Comparison of ENCODE assay signal across 7 mouse cellular contexts in the genomic region with DNA sequence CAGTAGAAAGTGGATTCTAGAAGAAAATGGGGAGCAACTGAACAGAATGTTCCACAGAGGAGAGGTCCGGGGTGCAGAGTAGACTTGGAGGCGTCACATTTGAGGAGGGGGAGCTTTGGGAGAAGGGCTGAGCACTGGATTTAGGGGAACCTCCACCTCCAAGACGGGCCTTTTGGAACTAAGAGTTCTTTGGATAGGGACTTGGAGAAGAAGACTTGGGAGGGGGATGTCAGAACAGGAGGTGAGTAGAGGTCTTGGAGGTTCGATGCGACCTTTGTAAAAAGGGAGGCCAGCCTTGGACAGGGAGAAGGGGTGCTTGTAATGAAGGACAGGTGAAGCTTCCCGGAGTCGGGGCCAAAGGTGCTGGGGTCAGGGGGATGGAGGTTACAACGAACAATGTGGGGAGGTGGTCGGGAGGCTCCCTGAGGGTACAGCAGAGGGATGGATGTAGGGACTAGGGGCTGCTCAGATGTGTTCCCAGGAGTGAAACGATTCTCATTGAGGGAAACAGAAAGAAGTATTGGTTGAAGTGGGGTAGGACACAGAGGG. TPM values are rescaled to one million over a fixed set of nuclear protein-coding genes. Genes with fewer than 3 reads are reported as not detected.
A peak's percentile ranks its signal among the peaks of the same experiment; 100 is the strongest.
DNase-seq lines count a peak whose midpoint lies in the region; ATAC-seq and TF ChIP-seq lines count a peak whose summit lies in the region.

No protein-coding gene starts in this region.

- DNase-seq in lung, embryonic 14.5 days: no peak
- DNase-seq in lung, adult 18-20 months: no peak
- no peak for DNase-seq in forebrain, embryonic 10.5 days (ENCODE audit: extremely low spot score, low spot score)
- DNase-seq in urinary bladder, postnatal 14 days (ENCODE audit: low spot score): no peak
- DNase-seq in thymus, postnatal 36 days: no peak

- no peak for TF ChIP-seq CTCF in lung, embryonic 14.5 days (IDR thresholded peaks at IDR 0.05; ENCODE audit: low read depth)

- ATAC-seq in lung, embryonic 14.5 days (ENCODE audit: insufficient read depth): no peak
- no peak for ATAC-seq in intestine, embryonic 16.5 days
- ATAC-seq in neural tube, embryonic 15.5 days (ENCODE audit: low FRiP score): no peak

- H3K27ac ChIP-seq in lung, embryonic 14.5 days (ENCODE audit: low read depth): no peak overlapping the region; the same call in 1 of the 2 replicates
- peak overlapping the region; percentile 87 for H3K27ac ChIP-seq in forebrain, embryonic 10.5 days
- H3K27ac ChIP-seq in intestine, embryonic 16.5 days (ENCODE audit: low read length): 0 out of 2 replicates have a peak overlapping the region, but pooled peaks have one; percentile 35
- H3K27ac ChIP-seq in neural tube, embryonic 15.5 days (replicated peaks): peak overlapping the region; percentile 71; the same call in 1 of the 2 replicates

- H3K4me3 ChIP-seq in lung, embryonic 14.5 days (ENCODE audit: low read depth, low read length): peak overlapping the region; percentile 82
- H3K4me3 ChIP-seq in forebrain, embryonic 10.5 days: peak overlapping the region; percentile 89
- peak overlapping the region; percentile 84 for H3K4me3 ChIP-seq in intestine, embryonic 16.5 days (ENCODE audit: low read length)
- peak overlapping the region; percentile 92 for H3K4me3 ChIP-seq in neural tube, embryonic 15.5 days (replicated peaks)

- peaks cover 5% of the 10 kb centered on the region for H3K4me1 ChIP-seq in lung, embryonic 14.5 days (ENCODE audit: insufficient read depth)
- H3K4me1 ChIP-seq in forebrain, embryonic 10.5 days: peaks cover 20% of the 10 kb centered on the region
- H3K4me1 ChIP-seq in intestine, embryonic 16.5 days (ENCODE audit: control insufficient read depth, insufficient read depth, low read length): peaks cover 9% of the 10 kb centered on the region
- peaks cover 20% of the 10 kb centered on the region for H3K4me1 ChIP-seq in neural tube, embryonic 15.5 days

- peaks cover 12% of the 10 kb centered on the region; the same call in 1 of the 2 replicates for H3K36me3 ChIP-seq in lung, embryonic 14.5 days (ENCODE audit: insufficient read depth)
- peaks cover 16% of the 10 kb centered on the region for H3K36me3 ChIP-seq in forebrain, embryonic 10.5 days (replicated peaks)
- H3K36me3 ChIP-seq in intestine, embryonic 16.5 days (ENCODE audit: control insufficient read depth, insufficient read depth, low read length): peaks cover 3% of the 10 kb centered on the region; the same call in 1 of the 2 replicates
- peaks cover 15% of the 10 kb centered on the region for H3K36me3 ChIP-seq in neural tube, embryonic 15.5 days

- 50% methylated on average over 10 of the region's 10 CpGs for WGBS in lung, embryonic 14.5 days
- 57% methylated on average over 10 of the region's 10 CpGs for WGBS in forebrain, embryonic 10.5 days
- WGBS in intestine, embryonic 16.5 days: 51% methylated on average over 10 of the region's 10 CpGs
- WGBS in neural tube, embryonic 15.5 days: 63% methylated on average over 10 of the region's 10 CpGs

- no peaks in the 10 kb centered on the region for H3K9me3 ChIP-seq in lung, embryonic 14.5 days (ENCODE audit: low read depth, low read length)
- H3K9me3 ChIP-seq in forebrain, embryonic 10.5 days: no peaks in the 10 kb centered on the region
- no peaks in the 10 kb centered on the region for H3K9me3 ChIP-seq in intestine, embryonic 16.5 days (ENCODE audit: control insufficient read depth, low read length)
- H3K9me3 ChIP-seq in neural tube, embryonic 15.5 days (replicated peaks): no peaks in the 10 kb centered on the region

- H3K27me3 ChIP-seq in lung, embryonic 14.5 days (ENCODE audit: insufficient read depth, low read length): no peaks in the 10 kb centered on the region
- no peaks in the 10 kb centered on the region for H3K27me3 ChIP-seq in forebrain, embryonic 10.5 days (ENCODE audit: poor library complexity, severe bottlenecking)
- H3K27me3 ChIP-seq in intestine, embryonic 16.5 days (replicated peaks; ENCODE audit: control insufficient read depth, insufficient read depth, low read length): no peaks in the 10 kb centered on the region
- H3K27me3 ChIP-seq in neural tube, embryonic 15.5 days (replicated peaks): no peaks in the 10 kb centered on the region

- peak overlapping the region; percentile 77 for H3K4me2 ChIP-seq in lung, embryonic 14.5 days
- peak overlapping the region; percentile 79 for H3K4me2 ChIP-seq in intestine, embryonic 16.5 days (ENCODE audit: low read depth, low read length)
- peak overlapping the region; percentile 94 for H3K4me2 ChIP-seq in neural tube, embryonic 15.5 days

- peak overlapping the region; percentile 78 for H3K9ac ChIP-seq in lung, embryonic 14.5 days
- H3K9ac ChIP-seq in intestine, embryonic 16.5 days (ENCODE audit: low read depth, low read length): peak overlapping the region; percentile 94
- peak overlapping the region; percentile 83 for H3K9ac ChIP-seq in neural tube, embryonic 15.5 days (replicated peaks)

RNA-seq across cellular contexts. Expression of gene Ap2s1, which starts 0.9 kb away (rescaled TPM):
- 287 and 295 TPM in 2 replicates for polyA plus RNA-seq in lung, embryonic 14.5 days (2014; fragmentation: Nextera tagmentation; extraction: Ambion mirVana)
- 249 and 254 TPM in 2 replicates for polyA plus RNA-seq in forebrain, embryonic 10.5 days (2016; fragmentation: Nextera tagmentation; extraction: Ambion mirVana)
- polyA plus RNA-seq in intestine, embryonic 16.5 days (2015; fragmentation: Nextera tagmentation; extraction: Ambion mirVana): 266 and 271 TPM in 2 replicates
- 412 and 431 TPM in 2 replicates for polyA plus RNA-seq in neural tube, embryonic 15.5 days (2015; fragmentation: Nextera tagmentation; extraction: Ambion mirVana)

RNA-seq across cellular contexts. Expression of gene Ceacam9, which starts 17.4 kb away (rescaled TPM):
- not detected in 2 replicates for polyA plus RNA-seq in lung, embryonic 14.5 days (2014; fragmentation: Nextera tagmentation; extraction: Ambion mirVana)
- polyA plus RNA-seq in forebrain, embryonic 10.5 days (2016; fragmentation: Nextera tagmentation; extraction: Ambion mirVana): not detected in 2 replicates
- 0.10 TPM in 1 of 2 replicates, not detected in the other for polyA plus RNA-seq in intestine, embryonic 16.5 days (2015; fragmentation: Nextera tagmentation; extraction: Ambion mirVana)
- polyA plus RNA-seq in neural tube, embryonic 15.5 days (2015; fragmentation: Nextera tagmentation; extraction: Ambion mirVana): 0.17 and 0.50 TPM in 2 replicates

RNA-seq across cellular contexts. Expression of gene Slc1a5, which starts 42.0 kb away (rescaled TPM):
- 32.6 and 35.7 TPM in 2 replicates for polyA plus RNA-seq in lung, embryonic 14.5 days (2014; fragmentation: Nextera tagmentation; extraction: Ambion mirVana)
- polyA plus RNA-seq in forebrain, embryonic 10.5 days (2016; fragmentation: Nextera tagmentation; extraction: Ambion mirVana): 44.3 and 46.2 TPM in 2 replicates
- polyA plus RNA-seq in intestine, embryonic 16.5 days (2015; fragmentation: Nextera tagmentation; extraction: Ambion mirVana): 44.5 and 49.0 TPM in 2 replicates
- polyA plus RNA-seq in neural tube, embryonic 15.5 days (2015; fragmentation: Nextera tagmentation; extraction: Ambion mirVana): 8.7 and 20.5 TPM in 2 replicates
